8 mouse cellular contexts compared by ENCODE assay signal in the genomic region with DNA sequence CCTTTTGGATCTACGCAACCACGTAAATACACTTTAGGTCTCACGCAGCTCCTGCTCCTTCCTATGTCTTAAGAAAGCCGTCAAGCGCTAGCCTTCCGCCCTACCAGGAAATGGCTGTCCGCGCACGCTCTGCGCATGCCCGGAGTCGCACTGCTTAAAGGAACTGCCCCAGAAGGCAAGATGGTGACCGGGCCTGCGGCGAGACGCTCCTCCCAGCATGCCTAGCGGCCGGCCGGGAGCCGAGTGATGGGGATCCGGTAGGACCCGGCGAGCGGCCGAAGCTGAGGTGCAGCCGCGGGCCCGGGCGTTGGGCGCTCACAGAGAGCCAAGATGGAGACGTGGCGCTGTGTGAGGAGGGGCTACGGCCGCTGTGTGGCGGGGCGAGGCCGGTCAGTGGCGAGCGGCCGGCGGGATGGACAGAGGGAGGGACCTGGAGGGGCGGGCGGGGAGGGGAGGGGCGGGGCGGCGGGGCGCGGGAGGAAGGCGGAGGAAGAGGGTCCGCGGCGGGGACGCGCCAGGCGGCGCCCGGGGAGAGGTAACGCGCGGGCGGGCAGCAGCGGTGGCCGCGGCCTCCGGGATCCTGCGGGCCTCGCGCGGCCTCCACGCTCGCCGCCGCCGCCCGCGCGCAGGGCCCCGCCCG. TPM values are rescaled to one million over a fixed set of nuclear protein-coding genes. Genes with fewer than 3 reads are reported as not detected.
A peak's percentile ranks its signal among the peaks of the same experiment; 100 is the strongest.
DNase-seq lines count a peak whose midpoint lies in the region; ATAC-seq and TF ChIP-seq lines count a peak whose summit lies in the region.

No protein-coding gene starts in this region.

- peaks cover 8% of the 10 kb centered on the region for H3K4me1 ChIP-seq in bone marrow macrophage, adult 2 months (ENCODE audit: control insufficient read depth, insufficient read depth, low read length)
- no peaks in the 10 kb centered on the region for H3K4me1 ChIP-seq in embryonic fibroblast, embryonic 13.5 days (ENCODE audit: control insufficient read depth, insufficient read depth, low read length)
- H3K4me1 ChIP-seq in kidney, embryonic 14.5 days (ENCODE audit: control insufficient read depth, insufficient read depth, low read length), result peaks cover 10% of the 10 kb centered on the region; the same call in 1 of the 2 replicates
- H3K4me1 ChIP-seq in limb, embryonic 15.5 days, result peaks cover 8% of the 10 kb centered on the region; the same call in 1 of the 2 replicates

- TF ChIP-seq CTCF in bone marrow macrophage, adult 2 months (IDR thresholded peaks at IDR 0.05; ENCODE audit: low read depth, low read length), result no peak
- TF ChIP-seq CTCF in embryonic fibroblast, embryonic 13.5 days (IDR thresholded peaks at IDR 0.05; ENCODE audit: borderline replicate concordance, insufficient read depth, low read length), result no peak

- peak; percentile 99 for DNase-seq in A20 (ENCODE audit: low read depth, low spot score)
- DNase-seq in heart, adult 9 months (ENCODE audit: low spot score in 2 of 2), result peak; percentile 98
- peak; percentile 91 to 95 for DNase-seq in monocyte, adult 2 months (ENCODE audit: low read depth in 1 of 2, low spot score in 2 of 2)
- DNase-seq in spleen, postnatal 36 days (ENCODE audit: low spot score in 2 of 2), result peak; percentile 99

- peak overlapping the region; percentile 93 for H3K9ac ChIP-seq in kidney, embryonic 14.5 days (ENCODE audit: low read depth, low read length)
- peak overlapping the region; percentile 85 for H3K9ac ChIP-seq in limb, embryonic 15.5 days

- H3K36me3 ChIP-seq in kidney, embryonic 14.5 days (ENCODE audit: control insufficient read depth, insufficient read depth, low read length), result peaks cover 4% of the 10 kb centered on the region; the same call in 1 of the 2 replicates
- H3K36me3 ChIP-seq in limb, embryonic 15.5 days, result peaks cover 5% of the 10 kb centered on the region; the same call in 1 of the 2 replicates

- TF ChIP-seq POLR2A in bone marrow macrophage, adult 2 months (IDR thresholded peaks at IDR 0.05; ENCODE audit: borderline replicate concordance, low read depth, low read length), result no peak
- TF ChIP-seq POLR2A in embryonic fibroblast, embryonic 13.5 days (IDR thresholded peaks at IDR 0.05; ENCODE audit: low read depth, low read length), result peak; percentile 80

- H3K27ac ChIP-seq in bone marrow macrophage, adult 2 months (ENCODE audit: insufficient read depth, low read depth, low read length), result peak overlapping the region; percentile 86
- peak overlapping the region; percentile 99 for H3K27ac ChIP-seq in embryonic fibroblast, embryonic 13.5 days (ENCODE audit: insufficient read depth, low read length)
- H3K27ac ChIP-seq in kidney, embryonic 14.5 days (ENCODE audit: low read depth, low read length), result peak overlapping the region; percentile 98
- H3K27ac ChIP-seq in limb, embryonic 15.5 days, result peak overlapping the region; percentile 99

- H3K9me3 ChIP-seq in kidney, embryonic 14.5 days (ENCODE audit: control insufficient read depth, low read length), result no peaks in the 10 kb centered on the region
- no peaks in the 10 kb centered on the region for H3K9me3 ChIP-seq in limb, embryonic 15.5 days

- no peaks in the 10 kb centered on the region for H3K27me3 ChIP-seq in kidney, embryonic 14.5 days (ENCODE audit: control insufficient read depth, insufficient read depth, low read length)
- no peaks in the 10 kb centered on the region for H3K27me3 ChIP-seq in limb, embryonic 15.5 days

- WGBS in kidney, embryonic 14.5 days, result 0% methylated on average over 54 of the region's 79 CpGs
- WGBS in limb, embryonic 15.5 days, result under 1% methylated on average over 56 of the region's 79 CpGs

- ATAC-seq in kidney, embryonic 14.5 days (ENCODE audit: low FRiP score, low TSS enrichment), result peak; percentile 97
- ATAC-seq in limb, embryonic 15.5 days (ENCODE audit: insufficient number of reproducible peaks, low FRiP score, low TSS enrichment, low read depth), result peak; percentile 96

- H3K4me3 ChIP-seq in bone marrow macrophage, adult 2 months (ENCODE audit: insufficient read depth, low read length), result peak overlapping the region; percentile 73
- peak overlapping the region; percentile 85 for H3K4me3 ChIP-seq in embryonic fibroblast, embryonic 13.5 days (ENCODE audit: insufficient read depth, low read length)
- peak overlapping the region; percentile 75 for H3K4me3 ChIP-seq in kidney, embryonic 14.5 days (ENCODE audit: low read length)
- peak overlapping the region; percentile 75 for H3K4me3 ChIP-seq in limb, embryonic 15.5 days

- H3K4me2 ChIP-seq in kidney, embryonic 14.5 days (replicated peaks; ENCODE audit: low read depth, low read length), result peak overlapping the region; percentile 83
- H3K4me2 ChIP-seq in limb, embryonic 15.5 days, result peak overlapping the region; percentile 62

RNA-seq across cellular contexts. Expression of gene Angel2, which starts 3.6 kb away (rescaled TPM):
- 40.7 and 41.7 TPM in 2 replicates for polyA plus RNA-seq in bone marrow macrophage, adult 2 months (2012; ENCODE audit: insufficient read depth, insufficient read length, missing spikeins)
- polyA plus RNA-seq in embryonic fibroblast, embryonic 13.5 days (2011; ENCODE audit: insufficient read length, low read depth, missing spikeins), result 34.8 and 50.1 TPM in 2 replicates
- polyA plus RNA-seq in kidney, embryonic 14.5 days (2014; fragmentation: Nextera tagmentation; extraction: Ambion mirVana), result 36.6 and 51.1 TPM in 2 replicates
- polyA plus RNA-seq in limb, embryonic 15.5 days (2015; fragmentation: Nextera tagmentation; extraction: Ambion mirVana), result 40.3 and 42.5 TPM in 2 replicates

RNA-seq across cellular contexts. Expression of gene Rps6kc1, which starts 16.9 kb away (rescaled TPM):
- polyA plus RNA-seq in bone marrow macrophage, adult 2 months (2012; ENCODE audit: insufficient read depth, insufficient read length, missing spikeins), result 16.6 and 20.3 TPM in 2 replicates
- polyA plus RNA-seq in embryonic fibroblast, embryonic 13.5 days (2011; ENCODE audit: insufficient read length, low read depth, missing spikeins), result 25.0 and 28.7 TPM in 2 replicates
- 6.7 and 13.6 TPM in 2 replicates for polyA plus RNA-seq in kidney, embryonic 14.5 days (2014; fragmentation: Nextera tagmentation; extraction: Ambion mirVana)
- polyA plus RNA-seq in limb, embryonic 15.5 days (2015; fragmentation: Nextera tagmentation; extraction: Ambion mirVana), result 14.8 and 16.1 TPM in 2 replicates

RNA-seq across cellular contexts. Expression of gene Vash2, which starts 50.6 kb away (rescaled TPM):
- polyA plus RNA-seq in bone marrow macrophage, adult 2 months (2012; ENCODE audit: insufficient read depth, insufficient read length, missing spikeins), result 0.28 and 0.33 TPM in 2 replicates
- polyA plus RNA-seq in embryonic fibroblast, embryonic 13.5 days (2011; ENCODE audit: insufficient read length, low read depth, missing spikeins), result 13.1 and 18.1 TPM in 2 replicates
- polyA plus RNA-seq in kidney, embryonic 14.5 days (2014; fragmentation: Nextera tagmentation; extraction: Ambion mirVana), result 20.3 and 41.4 TPM in 2 replicates
- 45.1 and 51.9 TPM in 2 replicates for polyA plus RNA-seq in limb, embryonic 15.5 days (2015; fragmentation: Nextera tagmentation; extraction: Ambion mirVana)

Comparison
In these comparisons a context has a peak if more than half of its experiments do, and no peak if none do; other contexts are left out.
1. Peak in every context shown above with its lines: DNase-seq, ATAC-seq, H3K4me3 ChIP-seq and H3K27ac ChIP-seq.
2. RNA of gene Vash2, which starts 50.6 kb away (polyA plus RNA-seq): 45.1 to 51.9 TPM in limb, embryonic 15.5 days, 20.3 to 41.4 TPM in kidney, embryonic 14.5 days and 13.1 to 18.1 TPM in embryonic fibroblast, embryonic 13.5 days; 0.28 to 0.33 TPM in bone marrow macrophage, adult 2 months; every median in the first group is over 10 times any median in the second.